Mouse (Mus musculus): ENCODE measurements around the gene H3f3a. TPM values are rescaled to one million over a fixed set of nuclear protein-coding genes. Genes with fewer than 3 reads are reported as not detected.

The H3f3a gene
- polyA plus RNA-seq, 1 experiment from 2014 or later: 1,931 TPM

DNA sequence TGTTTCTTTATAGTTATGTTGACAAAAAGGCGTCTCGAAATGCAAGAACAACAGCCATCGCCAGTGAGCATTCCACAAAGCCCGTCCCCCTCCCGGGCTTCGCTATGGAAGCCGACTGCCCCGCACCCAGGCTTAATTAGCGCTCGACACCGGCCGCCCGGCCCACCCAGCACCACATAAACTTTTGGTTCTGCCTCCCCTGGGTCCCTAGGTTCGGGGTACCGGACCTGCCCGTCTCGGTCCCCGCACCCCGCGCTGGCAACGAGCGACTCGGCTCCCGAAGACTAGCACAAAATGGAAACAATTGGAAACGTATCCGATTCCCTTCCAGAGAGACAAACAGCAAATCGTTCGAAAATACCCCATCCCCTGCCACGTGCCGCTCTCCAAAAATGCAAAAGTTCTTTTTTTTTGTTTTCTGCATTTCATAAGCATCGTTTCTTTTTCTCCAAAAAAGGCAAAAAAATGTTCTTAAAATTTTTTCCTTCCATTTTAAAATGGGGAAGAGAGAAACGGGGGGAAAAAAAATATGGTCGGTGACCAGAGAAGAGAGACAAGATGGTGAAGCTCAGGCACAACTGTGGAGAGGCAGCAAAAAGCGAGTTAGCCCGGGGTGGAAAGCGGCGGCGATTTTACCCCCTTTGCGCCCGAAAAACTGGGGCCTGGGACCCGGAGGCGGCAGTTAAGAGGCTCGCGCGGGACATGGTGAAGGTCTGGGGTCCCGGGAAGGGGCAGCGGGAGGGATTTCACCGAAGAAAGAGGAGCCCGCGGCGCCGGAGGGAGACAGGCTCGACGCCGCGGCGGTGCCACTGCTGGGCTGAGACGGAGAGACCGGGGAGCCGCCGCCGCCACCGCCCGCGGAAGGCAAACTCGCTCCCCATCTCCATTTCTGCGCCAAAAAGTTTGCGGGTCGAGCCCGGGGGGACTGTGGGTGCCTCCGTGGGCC is 1.0 kb downstream of the H3f3a start:
- Histone ChIP-seq H3K9ac (ENCODE audit: low read depth, low read length) (peak overlapping the region; percentile 96), H3K4me3 (ENCODE audit: low read depth, low read length) (peak overlapping the region; percentile 94), H3K4me1 (ENCODE audit: control insufficient read depth, insufficient read depth, low read length) (peaks cover 7% of the 10 kb centered on the region), H3K4me2 (peak overlapping the region; percentile 61), H3K27me3 (ENCODE audit: control insufficient read depth, insufficient read depth, low read length) (no peaks in the 10 kb centered on the region), H3K9me3 (replicated peaks; ENCODE audit: control insufficient read depth, low read length) (no peaks in the 10 kb centered on the region), H3K27ac (ENCODE audit: low read depth, low read length) (peak overlapping the region; percentile 99), H3K36me3 (ENCODE audit: control insufficient read depth, insufficient read depth, low read length) (peaks cover 8% of the 10 kb centered on the region; the same call in 1 of the 2 replicates)
- under 1% methylated on average over 71 of the region's 71 CpGs for WGBS (ENCODE audit: insufficient replicate concordance)
- ATAC-seq (replicated peaks; ENCODE audit: insufficient number of reproducible peaks, low FRiP score, low TSS enrichment): peak; percentile 19; the same call in 1 of the 2 replicates

DNA sequence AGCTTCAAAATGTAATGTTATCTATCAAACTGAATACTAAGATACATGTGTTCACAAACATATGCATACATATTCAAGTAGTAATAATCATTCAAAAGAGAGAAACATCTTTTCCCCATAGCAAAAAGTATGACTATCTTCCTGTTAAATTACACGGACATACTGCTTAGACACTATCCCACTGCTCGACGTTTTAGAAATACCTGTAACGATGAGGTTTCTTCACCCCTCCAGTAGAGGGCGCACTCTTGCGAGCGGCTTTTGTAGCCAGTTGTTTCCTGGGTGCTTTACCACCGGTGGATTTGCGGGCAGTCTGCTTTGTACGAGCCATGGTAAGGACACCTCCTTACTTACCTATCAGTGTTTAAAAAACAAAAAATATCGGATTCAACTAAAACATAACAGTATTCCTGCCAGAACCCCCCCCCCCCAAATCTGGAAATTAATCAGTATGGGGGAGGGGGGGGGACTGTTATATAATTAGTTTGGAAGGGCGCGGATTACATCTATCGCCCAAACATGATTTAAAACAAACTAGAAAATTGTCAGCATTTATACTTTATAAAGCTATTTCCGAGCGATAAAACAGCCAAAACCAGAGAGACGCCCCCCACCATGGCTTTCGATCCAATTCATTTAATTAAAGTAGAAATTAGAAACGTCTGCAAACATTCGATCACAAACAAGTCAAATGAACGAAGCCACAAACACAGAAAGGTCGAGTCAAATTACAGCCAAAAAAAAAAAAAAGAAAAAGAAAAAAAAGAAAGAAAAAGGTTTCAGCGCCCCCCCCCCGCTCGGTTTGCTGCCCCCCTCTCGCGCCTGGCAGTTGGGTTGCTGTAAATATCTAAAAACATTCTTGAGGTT is 1.9 kb downstream of the H3f3a start:
- H3K27ac ChIP-seq (ENCODE audit: low read depth, low read length): peak overlapping the region; percentile 99
- 4% methylated on average over 27 of the region's 27 CpGs for WGBS (ENCODE audit: insufficient replicate concordance)
- peak overlapping the region; percentile 94 for H3K4me3 ChIP-seq (ENCODE audit: low read depth, low read length)
- H3K4me1 ChIP-seq (ENCODE audit: control insufficient read depth, insufficient read depth, low read length): 0 out of 2 replicates have a peak, but pooled peaks cover 6% of the 10 kb centered on the region
- peak overlapping the region; percentile 61 for H3K4me2 ChIP-seq
- peaks cover 15% of the 10 kb centered on the region for H3K36me3 ChIP-seq (ENCODE audit: control insufficient read depth, insufficient read depth, low read length)
- peak overlapping the region; percentile 96 for H3K9ac ChIP-seq (ENCODE audit: low read depth, low read length)
- no peak for ATAC-seq (replicated peaks; ENCODE audit: insufficient number of reproducible peaks, low FRiP score, low TSS enrichment)
- no peaks in the 10 kb centered on the region for H3K27me3 ChIP-seq (ENCODE audit: control insufficient read depth, insufficient read depth, low read length)
- no peaks in the 10 kb centered on the region for H3K9me3 ChIP-seq (replicated peaks; ENCODE audit: control insufficient read depth, low read length)

DNA sequence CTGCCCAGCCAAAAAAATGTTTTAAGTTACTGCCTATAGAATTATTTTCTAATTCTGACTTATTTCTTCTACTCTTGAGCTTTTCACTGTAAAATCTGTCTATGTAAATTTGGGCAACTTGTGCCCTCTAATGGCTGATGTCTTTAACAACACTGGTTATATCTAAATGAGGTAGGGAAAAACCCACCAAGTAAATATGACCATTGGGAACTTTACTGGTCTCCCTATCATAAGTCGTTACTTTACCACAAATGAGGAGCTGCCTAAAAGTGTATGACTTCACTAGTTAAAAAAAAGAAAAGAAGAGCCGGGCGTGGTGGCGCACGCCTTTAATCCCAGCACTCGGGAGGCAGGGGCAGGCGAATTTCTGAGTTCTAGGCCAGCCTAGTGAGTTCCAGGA is 2.8 kb downstream of the H3f3a start:
- Histone ChIP-seq H3K27me3 (ENCODE audit: control insufficient read depth, insufficient read depth, low read length) (no peaks in the 10 kb centered on the region), H3K36me3 (ENCODE audit: control insufficient read depth, insufficient read depth, low read length) (peaks cover 22% of the 10 kb centered on the region), H3K27ac (ENCODE audit: low read depth, low read length) (no peak overlapping the region), H3K9me3 (replicated peaks; ENCODE audit: control insufficient read depth, low read length) (no peaks in the 10 kb centered on the region), H3K4me2 (peak overlapping the region; percentile 61), H3K4me3 (ENCODE audit: low read depth, low read length) (peak overlapping the region; percentile 94), H3K4me1 (ENCODE audit: control insufficient read depth, insufficient read depth, low read length) (0 out of 2 replicates have a peak, but pooled peaks cover 6% of the 10 kb centered on the region), H3K9ac (ENCODE audit: low read depth, low read length) (no peak overlapping the region)
- WGBS (ENCODE audit: insufficient replicate concordance): 77% methylated on average over 7 of the region's 7 CpGs
- ATAC-seq (replicated peaks; ENCODE audit: insufficient number of reproducible peaks, low FRiP score, low TSS enrichment): no peak

DNA sequence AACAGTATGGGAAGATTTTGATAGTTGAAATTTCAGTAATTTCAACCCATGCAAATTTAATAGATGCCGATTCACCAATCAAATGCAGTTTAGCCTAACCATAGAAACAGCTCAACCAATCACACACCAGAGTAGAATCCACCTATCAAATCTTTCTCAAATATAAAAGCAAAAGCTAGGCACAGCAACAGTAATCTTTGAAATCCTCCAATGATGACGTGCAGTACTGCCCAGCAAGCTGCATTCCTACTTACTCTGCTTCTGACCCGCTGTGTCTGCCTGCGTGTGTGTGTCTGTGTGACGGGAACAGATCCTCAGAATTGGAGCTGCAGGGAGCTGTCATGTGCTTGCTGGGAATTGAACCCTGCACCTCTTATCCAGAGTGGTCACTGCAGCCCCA is 4.9 kb downstream of the H3f3a start:
- WGBS (ENCODE audit: insufficient replicate concordance): 86% methylated on average over 5 of the region's 5 CpGs
- H3K4me2 ChIP-seq: no peak overlapping the region
- H3K36me3 ChIP-seq (ENCODE audit: control insufficient read depth, insufficient read depth, low read length): peaks cover 40% of the 10 kb centered on the region
- no peaks in the 10 kb centered on the region for H3K4me1 ChIP-seq (ENCODE audit: control insufficient read depth, insufficient read depth, low read length)
- no peak overlapping the region for H3K27ac ChIP-seq (ENCODE audit: low read depth, low read length)
- no peak for ATAC-seq (replicated peaks; ENCODE audit: insufficient number of reproducible peaks, low FRiP score, low TSS enrichment)
- no peak overlapping the region for H3K9ac ChIP-seq (ENCODE audit: low read depth, low read length)
- no peak overlapping the region for H3K4me3 ChIP-seq (ENCODE audit: low read depth, low read length)
- H3K9me3 ChIP-seq (replicated peaks; ENCODE audit: control insufficient read depth, low read length): no peaks in the 10 kb centered on the region
- H3K27me3 ChIP-seq (ENCODE audit: control insufficient read depth, insufficient read depth, low read length): no peaks in the 10 kb centered on the region

DNA sequence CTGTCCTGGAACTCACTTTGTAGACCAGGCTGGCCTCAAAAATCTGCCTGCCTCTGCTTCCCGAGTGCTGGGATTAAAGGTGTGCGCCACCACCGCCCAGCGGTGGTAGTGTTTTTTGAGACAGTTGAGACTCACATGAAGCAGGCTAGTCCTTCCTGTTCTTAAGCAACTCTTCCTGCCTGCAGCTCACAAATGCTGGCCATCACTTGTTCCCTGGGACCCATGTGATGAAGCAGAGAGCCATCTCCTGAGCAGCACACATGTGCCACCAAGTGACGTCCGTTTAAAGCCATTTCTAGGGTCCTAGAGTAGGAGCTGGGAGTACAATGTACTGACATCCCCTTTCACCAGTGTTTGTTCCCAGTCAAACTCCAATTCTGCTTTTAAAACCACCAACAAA is 9.9 kb downstream of the H3f3a start:
- no peaks in the 10 kb centered on the region for H3K9me3 ChIP-seq (replicated peaks; ENCODE audit: control insufficient read depth, low read length)
- H3K4me3 ChIP-seq (ENCODE audit: low read depth, low read length): no peak overlapping the region
- H3K4me1 ChIP-seq (ENCODE audit: control insufficient read depth, insufficient read depth, low read length): no peaks in the 10 kb centered on the region
- H3K36me3 ChIP-seq (ENCODE audit: control insufficient read depth, insufficient read depth, low read length): peaks cover 48% of the 10 kb centered on the region
- no peak for ATAC-seq (replicated peaks; ENCODE audit: insufficient number of reproducible peaks, low FRiP score, low TSS enrichment)
- no peak overlapping the region for H3K9ac ChIP-seq (ENCODE audit: low read depth, low read length)
- no peaks in the 10 kb centered on the region for H3K27me3 ChIP-seq (ENCODE audit: control insufficient read depth, insufficient read depth, low read length)
- 96% methylated on average over 6 of the region's 6 CpGs for WGBS (ENCODE audit: insufficient replicate concordance)
- no peak overlapping the region for H3K27ac ChIP-seq (ENCODE audit: low read depth, low read length)
- no peak overlapping the region for H3K4me2 ChIP-seq

DNA sequence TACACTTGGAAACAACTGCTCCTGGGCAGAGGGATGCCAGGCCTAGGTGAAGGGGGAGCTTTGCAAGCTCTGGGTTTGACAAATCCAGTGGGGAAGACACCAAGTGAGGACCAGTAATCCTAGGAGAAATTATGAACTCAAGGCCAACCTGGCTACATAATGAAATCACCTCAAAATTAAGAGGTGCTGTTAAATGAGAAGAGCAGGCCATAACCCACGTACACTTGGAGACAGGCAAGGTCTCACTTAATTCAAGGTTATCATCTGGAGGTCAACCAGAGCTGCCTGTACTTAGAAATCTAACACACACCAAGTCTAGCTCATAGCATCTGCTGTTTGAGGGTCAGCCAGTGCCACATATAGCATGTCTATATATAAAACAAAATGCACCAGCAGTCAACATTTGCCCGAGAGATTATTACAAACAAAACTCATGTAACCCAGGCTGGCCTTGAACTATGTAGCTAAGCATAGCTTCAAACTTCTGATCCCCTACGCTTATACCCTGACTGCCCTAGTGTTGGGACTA is 12.2 kb downstream of the H3f3a start:
- 64% methylated on average over 3 of the region's 3 CpGs for WGBS (ENCODE audit: insufficient replicate concordance)
- Histone ChIP-seq H3K36me3 (ENCODE audit: control insufficient read depth, insufficient read depth, low read length) (peaks cover 37% of the 10 kb centered on the region), H3K4me2 (no peak overlapping the region), H3K9ac (ENCODE audit: low read depth, low read length) (no peak overlapping the region), H3K27ac (ENCODE audit: low read depth, low read length) (no peak overlapping the region), H3K27me3 (ENCODE audit: control insufficient read depth, insufficient read depth, low read length) (no peaks in the 10 kb centered on the region), H3K9me3 (replicated peaks; ENCODE audit: control insufficient read depth, low read length) (peaks cover 4% of the 10 kb centered on the region; the same call in 1 of the 2 replicates), H3K4me3 (ENCODE audit: low read depth, low read length) (no peak overlapping the region), H3K4me1 (ENCODE audit: control insufficient read depth, insufficient read depth, low read length) (no peaks in the 10 kb centered on the region)
- ATAC-seq (replicated peaks; ENCODE audit: insufficient number of reproducible peaks, low FRiP score, low TSS enrichment): no peak

DNA sequence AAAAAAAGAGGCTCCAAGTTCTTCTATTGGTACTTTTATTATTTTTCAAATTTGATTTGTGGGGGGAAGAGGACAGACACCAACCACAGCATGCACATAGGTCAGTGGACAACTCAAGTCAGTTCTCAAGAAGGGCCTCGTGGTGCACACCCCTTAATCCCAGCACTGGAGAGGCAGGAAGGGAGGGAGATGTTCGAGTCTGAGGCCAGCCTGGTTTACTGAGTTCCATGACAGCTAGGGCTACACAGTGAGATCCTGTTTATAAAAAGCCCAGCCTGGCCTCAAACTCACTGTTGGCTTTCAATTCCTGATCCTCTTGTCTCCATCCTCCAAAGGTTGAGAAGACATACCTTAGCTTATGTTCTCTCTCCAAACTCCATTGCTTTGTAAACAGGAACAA is 12.9 kb downstream of the H3f3a start:
- H3K4me1 ChIP-seq (ENCODE audit: control insufficient read depth, insufficient read depth, low read length): no peaks in the 10 kb centered on the region
- H3K4me3 ChIP-seq (ENCODE audit: low read depth, low read length): no peak overlapping the region
- H3K36me3 ChIP-seq (ENCODE audit: control insufficient read depth, insufficient read depth, low read length): peaks cover 33% of the 10 kb centered on the region
- H3K4me2 ChIP-seq: no peak overlapping the region
- 65% methylated on average over 2 of the region's 2 CpGs for WGBS (ENCODE audit: insufficient replicate concordance)
- ATAC-seq (replicated peaks; ENCODE audit: insufficient number of reproducible peaks, low FRiP score, low TSS enrichment): no peak
- no peaks in the 10 kb centered on the region for H3K27me3 ChIP-seq (ENCODE audit: control insufficient read depth, insufficient read depth, low read length)
- H3K9me3 ChIP-seq (replicated peaks; ENCODE audit: control insufficient read depth, low read length): peaks cover 4% of the 10 kb centered on the region; the same call in 1 of the 2 replicates
- H3K9ac ChIP-seq (ENCODE audit: low read depth, low read length): no peak overlapping the region
- no peak overlapping the region for H3K27ac ChIP-seq (ENCODE audit: low read depth, low read length)

DNA sequence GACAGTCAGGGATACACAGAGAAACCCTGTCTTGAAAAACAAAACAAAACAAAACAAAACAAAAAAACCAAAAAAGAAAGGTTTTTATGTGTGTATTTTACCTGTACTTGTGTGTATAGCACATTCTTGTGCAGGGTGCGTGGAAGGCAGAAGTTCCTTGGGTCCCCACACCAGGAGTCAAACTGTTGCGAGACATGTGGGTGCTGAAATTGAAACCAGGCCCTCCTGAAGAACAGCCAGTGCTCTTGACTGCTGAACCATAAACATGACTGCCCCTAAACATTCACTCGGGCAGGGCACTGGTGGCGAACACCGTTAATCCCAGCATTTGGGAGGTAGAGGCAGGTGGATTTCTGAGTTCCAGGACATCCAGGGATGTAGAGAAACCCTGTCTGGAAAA is 13.7 kb downstream of the H3f3a start:
- Histone ChIP-seq H3K27me3 (ENCODE audit: control insufficient read depth, insufficient read depth, low read length) (no peaks in the 10 kb centered on the region), H3K27ac (ENCODE audit: low read depth, low read length) (no peak overlapping the region), H3K9ac (ENCODE audit: low read depth, low read length) (no peak overlapping the region), H3K9me3 (replicated peaks; ENCODE audit: control insufficient read depth, low read length) (peaks cover 4% of the 10 kb centered on the region; the same call in 1 of the 2 replicates), H3K4me1 (ENCODE audit: control insufficient read depth, insufficient read depth, low read length) (no peaks in the 10 kb centered on the region), H3K36me3 (ENCODE audit: control insufficient read depth, insufficient read depth, low read length) (peaks cover 26% of the 10 kb centered on the region), H3K4me3 (ENCODE audit: low read depth, low read length) (no peak overlapping the region), H3K4me2 (no peak overlapping the region)
- no peak for ATAC-seq (replicated peaks; ENCODE audit: insufficient number of reproducible peaks, low FRiP score, low TSS enrichment)
- 96% methylated on average over 5 of the region's 5 CpGs for WGBS (ENCODE audit: insufficient replicate concordance)
